Mouse (Mus musculus): Measurements from ENCODE around the gene Aqp7. TPM values are rescaled to one million over a fixed set of nuclear protein-coding genes. Genes with fewer than 3 reads are reported as not detected.

Gene Aqp7
- 0.91 TPM for polyA plus RNA-seq (2014; fragmentation: Illumina TruSeq; extraction: RNeasy Lipid Tissue Mini Kit (QIAGEN cat#74804); ENCODE audit: insufficient read depth, low read depth, low replicate concordance)

GRCm38 (mm10) chr4:41047524-41048271 lies at the start of gene Aqp7:
Aqp7 (minus strand) TSS chr4:41048139.

Other genes with a start within 250 kb of the Aqp7 start
- gene B4galt1, start 194.1 kb downstream of the Aqp7 start, polyA plus RNA-seq (2014; fragmentation: Illumina TruSeq; extraction: RNeasy Lipid Tissue Mini Kit (QIAGEN cat#74804); ENCODE audit: insufficient read depth, low read depth, low replicate concordance), result 39.3 TPM
- 10.8 TPM for gene Spink4, start 128.1 kb downstream of the Aqp7 start, polyA plus RNA-seq (2014; fragmentation: Illumina TruSeq; extraction: RNeasy Lipid Tissue Mini Kit (QIAGEN cat#74804); ENCODE audit: insufficient read depth, low read depth, low replicate concordance)
- gene Bag1, start 99.8 kb downstream of the Aqp7 start, polyA plus RNA-seq (2014; fragmentation: Illumina TruSeq; extraction: RNeasy Lipid Tissue Mini Kit (QIAGEN cat#74804); ENCODE audit: insufficient read depth, low read depth, low replicate concordance), result 295 TPM
- gene Chmp5, start 99.7 kb downstream of the Aqp7 start, polyA plus RNA-seq (2014; fragmentation: Illumina TruSeq; extraction: RNeasy Lipid Tissue Mini Kit (QIAGEN cat#74804); ENCODE audit: insufficient read depth, low read depth, low replicate concordance), result 140 TPM
- 18.6 TPM for gene Nfx1, start 77.2 kb downstream of the Aqp7 start, polyA plus RNA-seq (2014; fragmentation: Illumina TruSeq; extraction: RNeasy Lipid Tissue Mini Kit (QIAGEN cat#74804); ENCODE audit: insufficient read depth, low read depth, low replicate concordance)
- 0.83 TPM for gene Aqp3, start 50.0 kb upstream of the Aqp7 start, polyA plus RNA-seq (2014; fragmentation: Illumina TruSeq; extraction: RNeasy Lipid Tissue Mini Kit (QIAGEN cat#74804); ENCODE audit: insufficient read depth, low read depth, low replicate concordance)
- gene Nol6, start 76.3 kb upstream of the Aqp7 start, polyA plus RNA-seq (2014; fragmentation: Illumina TruSeq; extraction: RNeasy Lipid Tissue Mini Kit (QIAGEN cat#74804); ENCODE audit: insufficient read depth, low read depth, low replicate concordance), result 7.4 TPM
- 77.9 TPM for gene Ube2r2, start 87.6 kb upstream of the Aqp7 start, polyA plus RNA-seq (2014; fragmentation: Illumina TruSeq; extraction: RNeasy Lipid Tissue Mini Kit (QIAGEN cat#74804); ENCODE audit: insufficient read depth, low read depth, low replicate concordance)
- 8.2 TPM for gene Ubap2, start 227.0 kb upstream of the Aqp7 start, polyA plus RNA-seq (2014; fragmentation: Illumina TruSeq; extraction: RNeasy Lipid Tissue Mini Kit (QIAGEN cat#74804); ENCODE audit: insufficient read depth, low read depth, low replicate concordance)

Data from lung, adult 10 weeks (tissue).